Mouse (Mus musculus) heart, embryonic 16.5 days (tissue): ENCODE data around the gene Fam129a. TPM values are rescaled to one million over a fixed set of nuclear protein-coding genes. Genes with fewer than 3 reads are reported as not detected.

Source experiments
- ATAC-seq: fragments of 200-750 bp; cut with Nextera tagmentation; replicated peaks from 2 replicates; pipeline ENCODE4 v1.8.0; 2017; ENCODE audit warnings: moderate number of reproducible peaks; ENCODE audit not compliant: insufficient read depth, low FRiP score; ENCODE audit errors: extremely low read depth
- H3K27ac ChIP-seq: fragments of 300-500 bp; sonication (generic); 2 replicates; pipeline ENCODE4 v1.5.1; 2014; ENCODE audit warnings: mild to moderate bottlenecking, low read length, control low read depth, moderate library complexity
- H3K27me3 ChIP-seq: fragments of 300-500 bp; sonication (generic); 2 replicates; pipeline ENCODE4 v1.6.1; 2014; ENCODE audit warnings: low read length, mixed read lengths; ENCODE audit not compliant: control insufficient read depth, insufficient read depth
- H3K36me3 ChIP-seq: fragments of 300-500 bp; sonication (generic); 2 replicates; pipeline ENCODE4 v1.6.1; 2014; ENCODE audit not compliant: control insufficient read depth, insufficient read depth
- H3K4me1 ChIP-seq: fragments of 300-500 bp; sonication (generic); 2 replicates; pipeline ENCODE4 v1.6.1; 2014; ENCODE audit warnings: low read length, mixed read lengths; ENCODE audit not compliant: control insufficient read depth, insufficient read depth
- H3K4me2 ChIP-seq: fragments of 300-500 bp; sonication (generic); 2 replicates; pipeline ENCODE4 v1.6.1; 2014; ENCODE audit warnings: low read depth, mild to moderate bottlenecking, control low read depth, low read length
- H3K4me3 ChIP-seq: fragments of 300-500 bp; sonication (generic); 2 replicates; pipeline ENCODE4 v1.5.1; 2014; ENCODE audit warnings: mild to moderate bottlenecking, control low read depth, low read length
- H3K9ac ChIP-seq: fragments of 300-500 bp; sonication (generic); 2 replicates; pipeline ENCODE4 v1.6.1; 2014; ENCODE audit warnings: low read length, control low read depth
- H3K9me3 ChIP-seq: fragments of 300-500 bp; sonication (generic); replicated peaks from 2 replicates; pipeline ENCODE4 v1.6.1; 2016; ENCODE audit warnings: low read length; ENCODE audit not compliant: control insufficient read depth
- WGBS: fragments of 180-500 bp; shearing (Covaris S2); extraction: QIAGEN DNeasy Blood & Tissue Kit; methylation state at CpG from one replicate; pipeline ENCODE4 v1.1.7; 2014; 5-methylcytosine and 5-hydroxymethylcytosine counted together
- polyA plus RNA-seq: library from polyadenylated mRNA; unstranded; fragments of >200 nt; fragmentation: Nextera tagmentation; extraction: Ambion mirVana; gene quantifications from 2 replicates; pipeline ENCODE4 v1.2.1, GENCODE M21; 2015

The Fam129a gene
- polyA plus RNA-seq, 1 experiment from 2014 or later = 13.7 TPM

DNA sequence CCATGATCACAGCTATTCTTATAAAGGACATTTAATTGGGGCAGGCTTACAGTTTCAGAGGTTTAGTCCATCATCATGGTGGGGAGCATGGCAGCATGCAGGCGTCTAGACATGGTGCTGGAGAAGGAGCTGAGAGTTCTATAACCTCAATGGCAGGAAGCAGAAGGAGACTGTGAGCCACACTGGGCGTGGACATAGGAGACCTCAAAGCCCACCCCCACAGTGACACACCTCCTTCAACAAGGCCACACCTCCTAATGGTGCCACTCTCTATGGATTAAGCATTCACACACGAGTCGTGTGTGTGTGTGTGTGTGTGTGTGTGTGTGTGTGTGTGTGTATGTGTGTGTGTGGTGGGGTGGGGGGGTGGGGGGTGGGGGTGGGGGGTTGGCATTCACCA lies 11.0 kb downstream of the Fam129a start:
- 81% methylated on average over 4 of the region's 4 CpGs for WGBS
- Histone ChIP-seq H3K27ac (no peak overlapping the region), H3K4me1 (0 out of 2 replicates have a peak, but pooled peaks cover 2% of the 10 kb centered on the region), H3K27me3 (no peaks in the 10 kb centered on the region), H3K9me3 (no peaks in the 10 kb centered on the region), H3K4me3 (no peak overlapping the region), H3K9ac (no peak overlapping the region), H3K36me3 (no peaks in the 10 kb centered on the region), H3K4me2 (no peak overlapping the region)
- no peak for ATAC-seq

DNA sequence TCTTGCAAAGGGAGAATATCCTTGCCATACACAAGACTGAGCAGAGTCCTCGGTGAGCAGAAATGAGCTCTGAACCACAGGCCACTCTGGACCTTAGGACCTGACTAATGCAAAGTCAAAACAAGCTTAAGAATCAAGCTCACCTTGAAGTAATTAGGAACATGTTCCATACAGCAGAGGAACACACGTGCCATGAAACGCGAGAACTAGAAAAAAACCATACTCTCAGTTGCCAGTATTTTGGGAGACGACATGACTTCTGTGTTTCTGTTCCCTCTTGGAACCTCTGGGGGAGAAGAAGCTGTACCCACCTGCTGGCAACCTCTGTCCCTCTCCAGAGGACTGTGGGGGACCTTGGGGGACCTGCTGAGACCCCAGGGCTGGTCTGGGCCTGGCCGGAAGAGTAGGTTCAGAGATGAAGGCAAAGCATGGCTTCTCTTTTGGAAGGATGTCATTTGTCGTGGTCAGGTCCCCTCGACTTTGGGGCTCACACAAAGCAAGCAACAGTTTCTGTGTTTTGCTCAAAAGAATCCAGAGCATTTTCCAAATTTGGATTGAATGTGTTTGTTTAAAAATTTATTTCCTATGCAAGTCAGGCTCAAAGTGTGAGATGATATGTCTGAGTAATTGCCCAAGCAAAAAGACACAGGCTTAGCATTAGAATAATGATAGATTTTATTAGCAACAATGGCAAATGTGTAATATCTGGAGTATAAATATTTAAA lies 12.6 kb downstream of the Fam129a start:
- Histone ChIP-seq H3K27me3 (no peaks in the 10 kb centered on the region), H3K9me3 (no peaks in the 10 kb centered on the region), H3K9ac (no peak overlapping the region), H3K36me3 (no peaks in the 10 kb centered on the region), H3K27ac (no peak overlapping the region), H3K4me3 (no peak overlapping the region), H3K4me1 (0 out of 2 replicates have a peak, but pooled peaks cover 2% of the 10 kb centered on the region), H3K4me2 (no peak overlapping the region)
- ATAC-seq = no peak
- 77% methylated on average over 8 of the region's 8 CpGs for WGBS

DNA sequence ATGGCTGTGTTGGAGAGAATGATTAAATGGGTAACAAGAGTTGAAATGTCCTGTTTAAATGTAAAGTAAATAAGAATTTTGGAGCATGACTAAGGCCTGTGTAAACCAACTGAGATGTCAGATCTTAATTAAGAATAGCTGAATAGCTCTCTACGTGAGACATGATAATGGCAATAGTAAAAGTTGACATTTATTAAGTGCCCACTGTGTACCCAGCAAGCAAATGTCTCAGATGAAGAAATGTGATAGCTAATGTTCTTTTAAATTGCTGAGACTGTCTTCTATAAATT lies 13.1 kb downstream of the Fam129a start:
- H3K9ac ChIP-seq = no peak overlapping the region
- no peak overlapping the region for H3K4me3 ChIP-seq
- H3K36me3 ChIP-seq = no peaks in the 10 kb centered on the region
- no peak overlapping the region for H3K4me2 ChIP-seq
- H3K27ac ChIP-seq = no peak overlapping the region
- 58% methylated on average over 1 of the region's 1 CpGs for WGBS
- no peaks in the 10 kb centered on the region for H3K9me3 ChIP-seq
- no peak for ATAC-seq
- H3K27me3 ChIP-seq = no peaks in the 10 kb centered on the region
- 0 out of 2 replicates have a peak, but pooled peaks cover 2% of the 10 kb centered on the region for H3K4me1 ChIP-seq

DNA sequence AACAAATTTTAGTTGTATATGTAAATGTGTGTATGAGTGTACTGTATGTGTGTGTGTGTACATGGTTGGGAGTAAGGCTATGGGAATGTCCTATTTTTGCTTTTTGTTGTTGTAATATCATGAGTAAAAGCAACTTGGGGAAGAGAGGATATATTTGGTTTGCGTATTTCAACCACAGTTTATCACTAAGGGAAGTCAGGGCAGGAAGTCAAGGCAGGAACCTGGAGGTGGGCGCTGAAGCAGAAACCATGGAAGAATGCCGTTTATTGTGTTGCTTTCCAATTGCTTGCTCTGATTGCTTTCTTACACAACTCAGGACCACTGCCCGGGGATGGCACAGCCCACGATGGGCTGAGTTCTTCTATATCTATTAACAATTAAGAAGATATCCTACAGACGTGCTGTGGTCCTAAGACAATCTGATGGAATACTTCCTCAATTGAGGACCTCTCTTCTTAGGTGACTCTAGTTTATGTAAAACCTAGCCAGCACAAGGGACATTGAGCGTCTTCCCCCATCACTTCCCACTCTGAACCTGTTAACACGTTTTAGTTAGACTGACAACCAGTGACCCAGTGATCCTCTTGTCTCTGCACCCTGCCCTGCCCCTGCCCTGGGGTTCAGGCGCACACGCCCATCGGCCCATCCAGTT lies 13.7 kb downstream of the Fam129a start:
- Histone ChIP-seq H3K36me3 (no peaks in the 10 kb centered on the region), H3K9me3 (no peaks in the 10 kb centered on the region), H3K4me3 (no peak overlapping the region), H3K27me3 (no peaks in the 10 kb centered on the region), H3K4me2 (no peak overlapping the region), H3K9ac (no peak overlapping the region), H3K4me1 (0 out of 2 replicates have a peak, but pooled peaks cover 2% of the 10 kb centered on the region), H3K27ac (no peak overlapping the region)
- WGBS = 59% methylated on average over 11 of the region's 11 CpGs
- no peak; the same call in 1 of the 2 replicates for ATAC-seq

DNA sequence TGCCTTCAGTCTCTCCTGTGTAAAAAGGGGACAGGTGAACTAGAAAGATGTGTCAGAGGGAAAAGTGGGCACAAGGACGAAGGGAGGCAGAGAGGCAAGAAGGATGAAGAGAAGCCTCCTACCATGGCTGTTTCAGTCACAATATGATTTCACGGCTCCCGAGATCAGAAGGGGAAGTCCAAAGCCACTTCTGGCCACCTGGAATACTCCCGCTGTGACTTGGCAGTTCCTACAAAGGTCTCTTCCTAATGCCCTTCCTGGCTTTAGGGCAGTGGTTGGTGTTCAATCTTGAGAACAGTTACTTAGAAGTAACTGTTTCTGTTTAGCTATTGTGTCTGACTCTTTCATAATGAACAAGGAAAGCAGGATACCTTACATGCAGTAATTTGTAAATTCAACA lies 14.7 kb downstream of the Fam129a start:
- Histone ChIP-seq H3K36me3 (no peaks in the 10 kb centered on the region), H3K4me3 (no peak overlapping the region), H3K4me2 (no peak overlapping the region), H3K4me1 (0 out of 2 replicates have a peak, but pooled peaks cover 2% of the 10 kb centered on the region), H3K9me3 (no peaks in the 10 kb centered on the region), H3K27ac (no peak overlapping the region), H3K27me3 (no peaks in the 10 kb centered on the region), H3K9ac (no peak overlapping the region)
- WGBS = 72% methylated on average over 4 of the region's 4 CpGs
- no peak for ATAC-seq

DNA sequence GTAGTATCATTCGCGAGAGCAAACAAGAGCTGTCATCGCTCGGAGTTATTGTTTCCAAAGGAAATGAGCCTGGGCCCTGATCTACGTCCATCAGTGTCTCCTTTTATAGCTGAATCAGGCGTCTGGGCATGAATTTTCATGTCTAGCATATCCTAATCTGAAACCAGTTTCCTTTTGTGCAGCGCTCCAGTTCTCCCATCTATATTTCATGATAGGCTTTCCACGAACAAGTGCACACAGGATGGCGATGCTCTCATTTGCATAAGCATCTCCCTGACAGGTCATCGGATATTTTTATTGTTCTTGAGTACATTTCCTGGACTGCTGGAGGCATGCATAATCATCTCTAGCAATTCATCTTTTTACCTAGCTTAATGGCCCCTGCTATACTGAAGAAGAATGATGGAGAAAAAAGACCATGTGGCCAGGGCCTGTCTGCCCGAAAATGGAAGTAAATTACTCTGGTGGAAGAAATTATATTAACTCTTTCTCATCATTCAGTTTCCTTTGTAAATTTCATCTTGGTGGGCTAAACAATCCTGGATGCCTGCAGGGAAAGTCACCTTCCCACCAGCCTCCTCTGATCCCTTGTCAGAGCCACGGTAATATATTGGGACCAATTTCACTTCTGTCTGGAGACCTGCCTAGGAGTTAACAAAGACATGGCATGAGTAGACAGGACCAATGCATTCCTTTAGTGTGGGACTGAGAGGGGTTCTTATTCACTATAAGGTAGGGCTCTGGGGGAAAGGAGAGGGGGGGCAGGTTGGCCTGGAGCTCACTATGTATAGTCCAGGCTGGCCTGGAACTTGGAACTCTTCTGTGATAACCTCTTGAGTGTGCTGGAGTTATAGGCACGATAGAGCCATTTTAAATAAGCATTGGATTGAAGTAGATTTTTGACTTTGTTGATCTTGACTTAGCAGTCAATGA lies 21.4 kb downstream of the Fam129a start:
- Histone ChIP-seq H3K27me3 (no peaks in the 10 kb centered on the region), H3K36me3 (no peaks in the 10 kb centered on the region), H3K9ac (0 out of 2 replicates have a peak overlapping the region, but pooled peaks have one; percentile 7), H3K27ac (peak overlapping the region; percentile 35; the same call in 1 of the 2 replicates), H3K4me2 (peak overlapping the region; percentile 28), H3K4me3 (no peak overlapping the region), H3K4me1 (peaks cover 18% of the 10 kb centered on the region), H3K9me3 (no peaks in the 10 kb centered on the region)
- no peak for ATAC-seq
- 58% methylated on average over 13 of the region's 13 CpGs for WGBS

DNA sequence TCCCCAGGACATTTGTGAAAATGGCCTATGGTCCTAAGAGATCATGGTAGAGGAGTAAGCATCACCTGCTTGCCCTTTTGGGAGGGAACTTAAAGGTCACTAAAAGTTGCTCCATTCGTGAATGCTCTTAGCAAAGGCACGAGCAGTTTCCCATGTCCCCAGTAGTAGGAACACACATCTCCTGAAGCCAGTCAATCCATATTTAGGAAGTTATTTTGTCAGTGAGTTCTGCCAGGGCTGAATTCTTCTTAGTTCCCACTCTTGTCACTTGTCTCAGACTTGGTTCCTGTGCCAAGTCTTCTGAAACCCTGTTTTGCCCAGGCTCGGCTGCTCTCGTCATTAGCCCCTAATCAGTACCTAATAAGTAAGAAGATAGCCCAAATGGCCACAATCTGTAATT lies 23.9 kb downstream of the Fam129a start:
- peak; percentile 37; the same call in 1 of the 2 replicates for ATAC-seq
- no peaks in the 10 kb centered on the region for H3K9me3 ChIP-seq
- no peaks in the 10 kb centered on the region for H3K36me3 ChIP-seq
- H3K27me3 ChIP-seq = no peaks in the 10 kb centered on the region
- H3K9ac ChIP-seq = no peak overlapping the region; the same call in 1 of the 2 replicates
- no peak overlapping the region for H3K4me3 ChIP-seq
- peaks cover 18% of the 10 kb centered on the region for H3K4me1 ChIP-seq
- no peak overlapping the region for H3K4me2 ChIP-seq
- WGBS = 45% methylated on average over 4 of the region's 4 CpGs
- peak overlapping the region; percentile 70 for H3K27ac ChIP-seq

DNA sequence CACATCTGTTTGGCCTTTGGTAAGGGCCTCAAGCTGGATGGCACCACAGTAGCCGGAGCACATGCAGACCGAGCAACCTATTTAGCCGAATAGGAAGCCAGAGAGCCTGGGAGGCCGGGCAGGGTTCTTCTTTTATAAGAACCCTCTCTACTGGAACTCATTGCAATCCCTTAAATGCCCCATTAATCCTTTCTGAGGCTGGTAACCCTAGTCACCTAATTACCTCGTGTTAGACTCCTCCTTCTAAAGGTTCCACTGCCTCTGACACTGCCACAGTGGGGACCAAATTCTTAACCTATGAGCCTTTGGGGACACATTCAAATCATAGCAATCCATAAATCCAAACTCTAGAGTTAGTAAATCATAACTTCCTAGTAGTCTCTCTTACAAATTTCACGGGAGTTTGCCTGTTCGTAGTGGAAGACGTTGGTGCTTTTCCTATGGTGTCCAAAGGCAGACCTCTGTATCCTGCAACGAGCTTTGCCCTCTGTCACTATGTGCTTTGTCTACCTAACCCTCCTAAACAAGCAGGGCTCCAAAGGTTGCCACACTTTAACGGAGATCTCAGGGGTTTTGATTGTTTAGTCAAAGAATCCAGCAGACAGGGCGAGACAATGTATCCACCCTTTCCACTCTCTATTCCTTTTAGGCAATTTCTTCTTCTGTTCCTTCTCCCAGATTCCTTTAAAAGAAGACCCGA lies 24.8 kb downstream of the Fam129a start:
- Histone ChIP-seq H3K4me2 (no peak overlapping the region), H3K9me3 (no peaks in the 10 kb centered on the region), H3K27me3 (no peaks in the 10 kb centered on the region), H3K4me1 (peaks cover 18% of the 10 kb centered on the region), H3K27ac (peak overlapping the region; percentile 50), H3K9ac (no peak overlapping the region), H3K36me3 (no peaks in the 10 kb centered on the region), H3K4me3 (no peak overlapping the region)
- WGBS = 79% methylated on average over 12 of the region's 12 CpGs
- ATAC-seq = no peak
